Mouse (Mus musculus) forebrain, embryonic 15.5 days (tissue): ENCODE data around the gene Hoxd4. TPM values are rescaled to one million over a fixed set of nuclear protein-coding genes. Genes with fewer than 3 reads are reported as not detected.

Experiments
- ATAC-seq: fragments of 200-750 bp; cut with Nextera tagmentation; replicated peaks from 2 replicates; pipeline ENCODE4 v1.8.0; 2017; ENCODE audit warnings: mild to moderate bottlenecking, moderate TSS enrichment, moderate library complexity
- H3K27ac ChIP-seq: fragments of 300-500 bp; sonication (generic); replicated peaks from 2 replicates; pipeline ENCODE4 v1.5.1; 2015; ENCODE audit warnings: mild to moderate bottlenecking, inconsistent platforms
- H3K27me3 ChIP-seq: fragments of 300-500 bp; sonication (generic); 2 replicates; pipeline ENCODE4 v1.6.1; 2015; ENCODE audit warnings: inconsistent platforms
- H3K36me3 ChIP-seq: fragments of 300-500 bp; sonication (generic); 2 replicates; pipeline ENCODE4 v1.6.1; 2015; ENCODE audit warnings: mild to moderate bottlenecking, inconsistent platforms
- H3K4me1 ChIP-seq: fragments of 300-500 bp; sonication (generic); 2 replicates; pipeline ENCODE4 v1.6.1; 2015; ENCODE audit warnings: inconsistent platforms
- H3K4me2 ChIP-seq: fragments of 300-500 bp; sonication (generic); replicated peaks from 2 replicates; pipeline ENCODE4 v1.6.1; 2015; ENCODE audit warnings: mild to moderate bottlenecking, inconsistent platforms
- H3K4me3 ChIP-seq: fragments of 300-500 bp; sonication (generic); 2 replicates; pipeline ENCODE4 v1.5.1; 2015; ENCODE audit warnings: mild to moderate bottlenecking, inconsistent platforms
- H3K9ac ChIP-seq: fragments of 300-500 bp; sonication (generic); replicated peaks from 2 replicates; pipeline ENCODE4 v1.6.1; 2015; ENCODE audit warnings: mild to moderate bottlenecking, inconsistent platforms
- H3K9me3 ChIP-seq: fragments of 300-500 bp; sonication (generic); 2 replicates; pipeline ENCODE4 v1.6.1; 2016; ENCODE audit warnings: inconsistent platforms
- WGBS: fragments of 180-500 bp; shearing (Covaris S2); methylation state at CpG from one replicate; pipeline ENCODE4 v1.1.7; 2015; ENCODE audit warnings: mixed read lengths; 5-methylcytosine and 5-hydroxymethylcytosine counted together
- polyA plus RNA-seq: library from polyadenylated mRNA; unstranded; fragments of >200 nt; fragmentation: Nextera tagmentation; extraction: Ambion mirVana; gene quantifications from 2 replicates; pipeline ENCODE4 v1.2.1, GENCODE M21; 2015

The Hoxd4 gene
- polyA plus RNA-seq, 1 experiment from 2014 or later: not detected

DNA sequence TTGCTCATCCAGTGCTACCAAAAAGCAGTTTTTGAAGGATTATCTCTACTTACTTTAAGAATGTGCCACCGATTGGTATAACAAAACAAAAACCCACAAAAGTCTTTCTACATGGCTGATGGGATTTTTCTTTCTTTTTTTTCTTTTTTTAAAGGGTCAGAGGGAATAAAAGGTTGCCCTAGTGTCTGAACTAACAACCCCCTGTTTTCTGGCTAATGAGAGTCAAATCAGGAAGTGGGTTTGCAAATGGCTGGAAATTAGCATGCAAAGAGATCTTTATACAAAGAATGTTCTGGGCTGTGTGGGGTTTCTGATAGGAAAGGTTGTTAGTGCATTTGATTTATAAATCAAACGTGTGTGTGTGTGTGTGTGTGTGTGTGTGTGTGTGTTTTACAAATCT is 8.7 kb downstream of the Hoxd4 start:
- no peak for ATAC-seq
- Histone ChIP-seq H3K27me3 (peaks cover 99% of the 10 kb centered on the region), H3K36me3 (no peaks in the 10 kb centered on the region)

GRCm38 (mm10) chr2:74720955-74721491 is 9.3 kb downstream of the Hoxd4 start:
- H3K4me3 ChIP-seq: no peak overlapping the region
- H3K4me1 ChIP-seq: no peaks in the 10 kb centered on the region
- H3K27ac ChIP-seq: no peak overlapping the region
- H3K9me3 ChIP-seq: no peaks in the 10 kb centered on the region
- H3K36me3 ChIP-seq: no peaks in the 10 kb centered on the region
- ATAC-seq: no peak
- H3K27me3 ChIP-seq: peaks cover 99% of the 10 kb centered on the region
- no peak overlapping the region for H3K9ac ChIP-seq
- H3K4me2 ChIP-seq: no peak overlapping the region
- WGBS: under 1% methylated on average over 5 of the region's 5 CpGs

More for the DNA sequence above, 8.7 kb downstream of the Hoxd4 start:
- H3K4me1 ChIP-seq: peaks cover 2% of the 10 kb centered on the region; the same call in 1 of the 2 replicates
- no peak overlapping the region for H3K27ac ChIP-seq
- H3K4me3 ChIP-seq: no peak overlapping the region
- H3K4me2 ChIP-seq: no peak overlapping the region
- WGBS: 6% methylated on average over 2 of the region's 2 CpGs
- H3K9me3 ChIP-seq: no peaks in the 10 kb centered on the region
- H3K9ac ChIP-seq: no peak overlapping the region

- no peaks in the 10 kb centered on the region for H3K4me1 ChIP-seq
- H3K4me2 ChIP-seq: no peak overlapping the region
- WGBS: 7% methylated on average over 6 of the region's 6 CpGs
Observed at GRCm38 (mm10) chr2:74721882-74722281, 10.2 kb downstream of the Hoxd4 start.

GRCm38 (mm10) chr2:74722949-74723348 is 11.2 kb downstream of the Hoxd4 start:
- H3K9me3 ChIP-seq: no peaks in the 10 kb centered on the region
- ATAC-seq: no peak
- H3K4me2 ChIP-seq: no peak overlapping the region
- no peak overlapping the region for H3K27ac ChIP-seq
- no peaks in the 10 kb centered on the region for H3K4me1 ChIP-seq
- WGBS: 2% methylated on average over 8 of the region's 8 CpGs
- peaks cover 99% of the 10 kb centered on the region for H3K27me3 ChIP-seq
- no peaks in the 10 kb centered on the region for H3K36me3 ChIP-seq
- H3K4me3 ChIP-seq: no peak overlapping the region
- H3K9ac ChIP-seq: no peak overlapping the region

More at GRCm38 (mm10) chr2:74721882-74722281, 10.2 kb downstream of the Hoxd4 start:
- no peak overlapping the region for H3K27ac ChIP-seq
- no peak for ATAC-seq
- H3K27me3 ChIP-seq: peaks cover 99% of the 10 kb centered on the region
- H3K9me3 ChIP-seq: no peaks in the 10 kb centered on the region
- H3K36me3 ChIP-seq: no peaks in the 10 kb centered on the region
- no peak overlapping the region for H3K4me3 ChIP-seq
- H3K9ac ChIP-seq: no peak overlapping the region

DNA sequence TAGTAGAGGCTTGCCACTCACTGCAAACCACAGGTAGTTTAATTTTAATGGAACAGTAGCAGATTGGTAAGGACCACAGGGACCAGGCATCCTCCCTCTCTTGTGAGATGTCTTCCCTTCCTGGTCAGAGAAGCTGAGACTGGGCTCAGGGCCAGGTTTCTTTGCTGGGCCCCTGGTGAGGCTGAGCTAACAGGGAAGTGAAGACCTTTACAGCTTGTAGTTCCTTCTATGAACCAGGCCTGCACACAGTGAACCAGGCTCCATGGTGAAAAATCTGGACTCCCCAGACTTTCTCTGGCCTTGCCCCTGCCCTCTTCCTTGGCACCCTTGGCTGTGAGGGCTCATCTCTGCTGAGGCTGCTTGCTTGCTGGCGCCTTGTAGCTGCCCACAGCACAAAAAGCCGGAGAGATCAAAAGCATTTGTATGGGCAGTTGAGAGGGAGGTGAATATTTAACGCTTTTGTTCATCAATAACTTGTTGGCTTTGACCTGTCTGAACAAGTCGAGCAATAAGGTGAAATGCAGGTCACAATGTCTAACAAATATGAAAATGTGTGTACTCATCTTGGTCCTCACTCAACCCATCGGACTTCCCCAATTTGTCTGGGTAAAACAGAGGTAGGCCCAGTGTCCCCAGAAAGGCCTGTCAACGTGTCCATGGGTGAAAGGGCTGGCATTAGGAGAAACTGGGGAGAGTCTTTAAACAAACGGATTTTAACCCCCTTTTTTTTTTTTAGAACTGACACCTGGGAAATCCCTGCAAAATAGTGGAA is 12.7 kb downstream of the Hoxd4 start:
- H3K4me2 ChIP-seq: no peak overlapping the region
- H3K9me3 ChIP-seq: no peaks in the 10 kb centered on the region
- H3K4me1 ChIP-seq: no peaks in the 10 kb centered on the region
- 2% methylated on average over 7 of the region's 7 CpGs for whole genome bisulfite sequencing
- no peaks in the 10 kb centered on the region for H3K36me3 ChIP-seq
- H3K4me3 ChIP-seq: no peak overlapping the region
- no peak overlapping the region for H3K27ac ChIP-seq
- H3K9ac ChIP-seq: no peak overlapping the region
- ATAC-seq: no peak
- H3K27me3 ChIP-seq: peaks cover 100% of the 10 kb centered on the region

DNA sequence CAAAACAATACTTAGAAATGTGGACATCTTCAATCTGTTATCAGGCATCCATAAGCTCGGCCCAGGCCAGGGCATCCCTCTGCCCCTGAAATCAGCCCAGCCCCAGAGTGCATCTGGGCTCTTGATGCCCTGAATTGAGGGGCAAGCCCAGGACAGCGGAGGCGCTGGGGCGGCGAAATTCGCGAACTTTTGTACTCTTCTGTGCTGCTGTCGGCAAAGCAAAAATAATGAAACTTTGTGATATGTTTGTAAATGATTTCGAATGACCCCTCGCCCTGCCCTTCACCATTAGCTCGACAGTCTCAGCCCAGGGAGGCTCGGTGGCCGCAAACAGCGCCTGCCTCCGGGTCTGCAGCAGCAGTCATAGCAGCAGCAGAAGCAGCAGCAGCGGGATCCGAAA is 13.4 kb downstream of the Hoxd4 start:
- Histone ChIP-seq H3K36me3 (no peaks in the 10 kb centered on the region), H3K9ac (no peak overlapping the region), H3K27ac (no peak overlapping the region), H3K4me1 (no peaks in the 10 kb centered on the region), H3K9me3 (no peaks in the 10 kb centered on the region), H3K27me3 (peaks cover 98% of the 10 kb centered on the region), H3K4me2 (no peak overlapping the region), H3K4me3 (no peak overlapping the region)
- no peak for ATAC-seq
- 2% methylated on average over 17 of the region's 17 CpGs for WGBS

- Histone ChIP-seq H3K27ac (no peak within 1 kb of the TSS), H3K36me3 (no peaks in the 10 kb centered on the region), H3K4me3 (no peak within 1 kb of the TSS), H3K4me2 (no peak within 1 kb of the TSS), H3K9ac (no peak within 1 kb of the TSS), H3K9me3 (no peaks in the 10 kb centered on the region), H3K27me3 (peaks cover 98% of the 10 kb centered on the region), H3K4me1 (no peaks in the 10 kb centered on the region)
- 4% methylated on average over 5 of the region's 5 CpGs for WGBS
- ATAC-seq: no peak
Observed at GRCm38 (mm10) chr2:74726551-74726950, 14.8 kb downstream of the Hoxd4 start, which contains the start of gene Gm28230. TSS of gene Gm28230 (plus strand) at chr2:74726728.

DNA sequence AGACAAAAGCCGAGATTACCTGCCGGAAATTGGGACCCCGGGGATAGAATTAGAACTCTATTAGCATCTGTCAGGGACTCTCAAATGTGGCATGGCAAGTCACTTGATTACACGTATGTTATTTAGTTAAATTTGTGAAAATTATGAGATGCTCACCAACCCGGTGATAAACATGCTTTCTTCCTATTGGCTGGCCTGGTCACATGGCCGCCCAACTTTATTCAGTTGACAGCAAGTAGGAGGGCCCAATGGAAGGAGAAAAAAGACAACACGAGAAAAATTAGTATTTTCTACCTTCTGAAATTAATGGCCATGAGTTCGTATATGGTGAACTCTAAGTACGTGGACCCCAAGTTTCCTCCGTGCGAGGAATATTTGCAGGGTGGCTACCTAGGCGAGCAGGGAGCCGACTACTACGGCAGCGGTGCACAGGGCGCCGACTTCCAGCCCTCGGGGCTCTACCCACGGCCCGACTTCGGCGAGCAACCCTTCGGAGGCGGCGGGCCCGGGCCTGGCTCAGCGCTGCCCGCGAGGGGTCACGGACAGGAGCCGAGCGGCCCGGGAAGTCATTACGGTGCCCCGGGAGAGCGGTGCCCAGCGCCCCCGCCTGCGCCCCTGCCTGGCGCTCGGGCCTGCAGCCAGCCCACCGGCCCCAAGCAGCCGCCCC is 15.4 kb downstream of the Hoxd4 start:
- under 1% methylated on average over 43 of the region's 43 CpGs for WGBS
- H3K27ac ChIP-seq: no peak overlapping the region
- H3K36me3 ChIP-seq: no peaks in the 10 kb centered on the region
- H3K9ac ChIP-seq: no peak overlapping the region
- peaks cover 98% of the 10 kb centered on the region for H3K27me3 ChIP-seq
- no peak for ATAC-seq
- H3K4me2 ChIP-seq: no peak overlapping the region
- no peaks in the 10 kb centered on the region for H3K9me3 ChIP-seq
- H3K4me1 ChIP-seq: no peaks in the 10 kb centered on the region
- H3K4me3 ChIP-seq: no peak overlapping the region

DNA sequence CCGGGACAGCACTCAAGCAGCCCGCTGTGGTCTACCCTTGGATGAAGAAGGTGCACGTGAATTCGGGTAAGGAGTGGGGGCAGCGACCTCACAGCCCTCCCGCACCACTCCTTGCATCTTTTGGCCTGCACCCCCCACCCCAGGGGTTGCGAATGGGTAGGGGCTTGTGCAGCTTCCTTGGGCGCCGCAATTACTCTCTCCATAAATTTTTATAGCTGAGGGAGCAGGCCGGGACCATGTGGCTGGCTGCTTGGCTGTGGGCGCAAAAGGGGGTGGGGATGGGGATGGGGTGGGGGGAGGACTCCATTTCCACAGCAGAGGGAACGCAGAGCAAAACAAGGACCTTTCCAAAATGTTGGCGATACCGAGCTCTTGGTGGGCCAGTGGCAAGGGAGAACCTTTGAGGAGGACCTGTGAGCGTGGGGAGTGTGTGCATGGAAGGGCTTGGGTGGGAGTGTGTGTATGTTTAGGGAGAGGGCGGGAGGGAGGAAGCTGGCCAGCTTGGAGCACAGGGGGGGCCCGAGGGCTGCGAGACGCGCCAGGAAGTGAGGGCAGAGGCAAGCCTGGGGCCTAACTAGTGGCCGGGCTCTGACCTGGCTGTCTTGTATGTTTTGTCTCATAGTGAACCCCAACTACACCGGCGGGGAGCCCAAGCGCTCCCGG is 16.0 kb downstream of the Hoxd4 start:
- no peak for ATAC-seq
- Histone ChIP-seq H3K4me2 (no peak overlapping the region), H3K4me1 (peaks cover 2% of the 10 kb centered on the region; the same call in 1 of the 2 replicates), H3K27me3 (peaks cover 97% of the 10 kb centered on the region), H3K9me3 (no peaks in the 10 kb centered on the region), H3K36me3 (no peaks in the 10 kb centered on the region), H3K9ac (no peak overlapping the region), H3K27ac (no peak overlapping the region), H3K4me3 (no peak overlapping the region)
- WGBS: 2% methylated on average over 25 of the region's 25 CpGs

DNA sequence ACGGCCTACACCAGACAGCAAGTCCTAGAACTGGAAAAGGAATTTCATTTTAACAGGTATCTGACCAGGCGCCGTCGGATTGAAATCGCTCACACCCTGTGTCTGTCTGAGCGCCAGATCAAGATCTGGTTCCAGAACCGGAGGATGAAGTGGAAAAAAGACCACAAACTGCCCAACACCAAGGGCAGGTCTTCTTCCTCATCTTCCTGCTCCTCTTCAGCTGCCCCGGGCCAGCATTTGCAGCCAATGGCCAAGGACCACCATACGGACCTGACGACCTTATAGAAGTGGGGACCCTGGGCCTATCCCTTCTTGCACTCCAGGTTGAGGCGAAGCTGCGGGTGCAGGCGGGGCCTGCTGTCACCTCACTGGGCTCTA is 16.6 kb downstream of the Hoxd4 start:
- H3K4me2 ChIP-seq: no peak overlapping the region

DNA sequence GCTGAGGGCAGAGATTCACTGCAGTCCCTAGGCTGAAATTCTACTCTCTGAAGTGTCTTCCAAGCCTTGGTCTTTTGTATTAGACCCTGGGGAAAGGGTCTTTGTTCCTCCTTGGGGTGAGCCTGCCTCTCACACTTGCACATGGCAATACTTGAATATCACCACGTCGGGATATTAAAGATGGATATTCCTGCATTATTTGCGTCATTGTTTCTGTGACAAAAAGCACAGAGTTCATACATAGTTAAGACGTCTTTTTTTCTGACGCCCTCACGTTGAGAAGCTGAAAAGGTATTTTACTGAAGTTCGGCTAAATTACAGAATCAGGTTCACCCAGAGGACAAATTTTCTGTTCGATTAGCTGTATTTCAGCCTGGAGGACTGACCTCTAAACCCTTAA is 18.6 kb downstream of the Hoxd4 start:
- ATAC-seq: no peak
- no peak overlapping the region for H3K27ac ChIP-seq
- WGBS: 2% methylated on average over 8 of the region's 8 CpGs

More for the DNA sequence above, 16.6 kb downstream of the Hoxd4 start:
- H3K4me1 ChIP-seq: peaks cover 4% of the 10 kb centered on the region; the same call in 1 of the 2 replicates
- H3K4me3 ChIP-seq: no peak overlapping the region
- H3K9me3 ChIP-seq: no peaks in the 10 kb centered on the region
- no peak overlapping the region for H3K27ac ChIP-seq
- peaks cover 97% of the 10 kb centered on the region for H3K27me3 ChIP-seq
- no peak overlapping the region for H3K9ac ChIP-seq
- H3K36me3 ChIP-seq: no peaks in the 10 kb centered on the region
- WGBS: 2% methylated on average over 13 of the region's 13 CpGs
- ATAC-seq: no peak

DNA sequence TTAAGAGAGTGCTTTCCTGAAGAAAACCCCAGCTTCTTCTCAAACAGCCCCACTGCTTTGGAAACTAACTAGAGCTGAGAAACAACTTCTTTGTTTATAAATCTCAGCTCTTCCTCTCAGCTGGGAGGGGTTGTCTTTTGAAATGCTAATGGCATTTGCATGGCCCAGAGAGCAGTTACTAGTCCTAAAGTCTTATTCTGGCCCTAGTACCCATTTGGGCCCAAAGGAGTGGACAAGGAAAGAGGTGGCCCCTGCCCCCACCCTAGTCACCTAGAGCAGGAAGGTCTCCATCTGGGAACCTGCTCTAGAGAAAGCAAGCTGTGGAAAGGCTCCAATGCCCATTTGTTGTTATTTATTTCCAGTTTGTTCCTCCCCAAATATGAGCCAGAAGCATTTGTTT is 19.3 kb downstream of the Hoxd4 start:
- H3K4me1 ChIP-seq: peaks cover 5% of the 10 kb centered on the region
- no peak overlapping the region for H3K27ac ChIP-seq
- H3K36me3 ChIP-seq: no peaks in the 10 kb centered on the region
- H3K9ac ChIP-seq: no peak overlapping the region
- H3K4me3 ChIP-seq: no peak overlapping the region
- ATAC-seq: no peak
- H3K4me2 ChIP-seq: no peak overlapping the region
- H3K9me3 ChIP-seq: no peaks in the 10 kb centered on the region
- H3K27me3 ChIP-seq: peaks cover 97% of the 10 kb centered on the region

More for the DNA sequence above, 18.6 kb downstream of the Hoxd4 start:
- H3K4me1 ChIP-seq: peaks cover 4% of the 10 kb centered on the region; the same call in 1 of the 2 replicates
- H3K4me3 ChIP-seq: no peak overlapping the region
- peaks cover 97% of the 10 kb centered on the region for H3K27me3 ChIP-seq
- H3K36me3 ChIP-seq: no peaks in the 10 kb centered on the region
- H3K4me2 ChIP-seq: no peak overlapping the region
- H3K9me3 ChIP-seq: no peaks in the 10 kb centered on the region
- no peak overlapping the region for H3K9ac ChIP-seq
